Mouse (Mus musculus) testis, postnatal 14 days (tissue): Measurements from ENCODE around the gene Scin.

ENCODE experiments used
- DNase-seq: peaks from one replicate; pipeline ENCODE4 v3.0.0; 2021; ENCODE audit warnings: low spot score

Scin gene

DNA sequence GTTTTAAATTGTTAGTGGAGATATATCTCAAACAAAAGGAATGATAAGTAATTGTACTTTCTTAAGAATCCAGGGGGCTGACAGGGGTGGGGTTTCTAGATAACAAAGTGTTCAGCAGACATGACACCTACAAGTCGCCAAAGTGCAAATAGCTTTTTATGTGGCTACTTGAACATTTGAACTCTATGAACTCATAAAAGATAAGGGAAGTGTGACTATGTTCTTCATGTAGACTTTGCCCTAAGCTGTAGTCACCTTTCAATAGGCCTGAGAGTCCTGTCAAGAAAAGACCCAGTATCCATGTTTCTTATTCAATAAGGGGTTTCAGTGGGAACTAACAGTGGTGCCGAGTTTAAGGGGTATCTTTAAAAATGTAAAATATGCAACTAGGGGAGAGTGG lies 110.1 kb downstream of the Scin start:
- no peak for DNase-seq

DNA sequence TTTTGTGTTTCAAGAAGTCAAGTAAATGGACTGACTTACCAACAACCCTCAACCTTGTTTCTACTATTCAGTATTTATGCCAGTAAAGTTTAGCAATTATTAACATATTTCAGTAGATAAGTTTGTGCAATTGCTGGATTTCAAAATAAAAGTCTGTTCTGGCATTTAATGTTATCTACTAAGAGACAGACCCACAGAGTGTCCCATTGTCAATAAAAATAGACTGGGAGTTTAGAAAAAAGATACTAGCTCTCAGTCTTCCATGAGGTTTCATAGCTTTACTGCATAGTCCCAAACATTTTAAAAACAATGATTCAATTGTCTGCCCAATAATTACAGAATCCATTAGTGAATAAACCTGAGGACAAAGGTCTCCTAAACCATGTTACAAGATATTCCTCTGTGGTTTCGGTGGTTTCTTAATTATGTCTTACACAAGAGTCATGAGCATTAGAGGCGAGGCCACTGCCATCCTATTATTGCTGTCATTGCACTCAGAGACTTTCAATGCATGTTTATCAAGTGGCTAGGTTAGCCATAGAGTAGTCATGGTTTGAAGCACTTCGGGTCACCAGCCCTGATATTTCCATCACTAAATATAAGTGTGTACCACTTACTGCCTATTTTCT lies 110.9 kb downstream of the Scin start:
- no peak for DNase-seq

GRCm38 (mm10) chr12:40022344-40022743 lies 111.7 kb downstream of the Scin start:
- DNase-seq = no peak

DNA sequence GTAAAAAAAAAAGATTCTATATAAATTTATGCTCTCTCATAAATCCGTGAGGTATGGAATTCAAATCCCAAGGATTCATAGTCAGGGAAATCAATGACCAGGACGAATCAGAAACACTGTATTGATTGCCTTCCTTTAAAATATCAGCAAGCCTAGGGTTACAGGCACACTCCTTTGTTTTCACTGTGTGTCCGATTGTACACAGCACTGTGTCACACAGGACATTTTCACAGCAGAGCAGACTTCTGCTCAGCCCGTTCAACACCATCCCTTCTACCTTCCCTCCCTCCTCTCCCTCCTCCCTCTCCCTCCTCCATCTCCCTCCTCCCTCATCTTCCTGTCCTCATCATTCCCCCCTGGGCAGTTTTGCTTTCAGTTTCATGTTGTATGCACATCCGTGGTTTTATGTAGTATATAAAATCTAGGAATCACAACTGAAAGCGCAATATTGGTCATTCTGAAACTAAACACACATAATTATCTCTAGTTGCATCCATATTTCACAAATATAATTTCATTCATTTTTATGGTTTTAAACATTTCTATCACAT lies 116.0 kb downstream of the Scin start:
- DNase-seq = no peak

DNA sequence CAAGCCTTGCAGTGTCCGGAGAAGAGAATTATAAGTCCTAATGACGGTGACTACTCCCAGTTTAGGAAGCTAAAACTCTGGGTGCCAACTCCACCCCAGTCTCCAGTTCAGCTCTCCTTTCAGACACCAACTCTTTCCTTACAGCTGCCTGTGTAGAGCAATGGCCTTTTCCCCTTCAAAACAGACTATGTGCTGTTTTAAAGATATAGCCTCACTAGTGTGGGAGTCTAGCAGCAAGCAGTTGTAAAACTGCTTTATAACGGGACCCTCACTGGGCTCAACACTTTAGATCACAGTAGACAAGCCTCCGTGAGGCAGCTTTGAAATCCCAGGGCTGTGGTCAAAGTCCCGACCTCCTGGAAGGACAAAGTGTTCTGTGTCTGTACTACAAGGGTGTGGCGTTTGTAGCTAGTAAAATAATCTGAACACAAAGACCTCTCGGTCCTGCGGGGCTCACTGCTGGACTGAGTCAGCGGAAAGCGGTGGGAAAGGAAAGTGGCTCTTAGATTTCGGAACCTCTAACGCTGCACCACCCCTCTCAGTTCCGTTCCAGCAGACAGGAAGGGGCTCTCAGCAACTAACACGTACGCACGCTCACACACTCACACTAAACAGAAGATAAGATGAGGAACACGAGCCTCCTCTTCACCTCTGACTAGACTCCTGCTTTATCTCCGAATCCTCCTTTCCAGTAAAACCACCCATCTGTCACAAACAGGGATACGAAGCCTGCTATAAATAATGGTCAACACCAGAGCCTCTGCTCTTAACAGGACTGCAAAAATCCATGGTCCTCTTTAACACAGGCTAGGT lies 117.2 kb downstream of the Scin start:
- peak; percentile 55 for DNase-seq

DNA sequence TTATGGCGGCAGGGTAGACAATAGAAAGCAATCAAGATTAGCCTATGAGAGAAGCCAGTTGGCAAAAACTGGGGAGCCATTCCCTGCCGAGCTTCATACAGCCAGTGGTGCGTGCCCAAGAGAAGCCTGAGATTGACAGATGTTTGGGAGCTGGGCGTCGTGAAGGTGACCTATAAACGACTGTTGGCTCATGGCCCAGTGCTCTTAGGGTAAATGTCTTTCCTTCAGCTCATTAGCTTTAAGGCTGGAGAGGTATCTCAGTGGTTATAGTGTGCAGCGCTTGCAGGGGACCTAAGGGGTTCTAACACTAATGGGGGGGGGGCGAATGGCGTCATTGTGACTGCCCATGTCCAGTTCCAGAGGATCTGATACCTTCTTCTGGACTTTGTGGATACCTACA lies 118.0 kb downstream of the Scin start:
- no peak for DNase-seq

- no peak for DNase-seq
Observed at GRCm38 (mm10) chr12:40009866-40010265, 124.2 kb downstream of the Scin start.
